Mouse (Mus musculus) thymus, adult 2 months (tissue): ENCODE measurements around the gene Cdk14. TPM values are rescaled to one million over a fixed set of nuclear protein-coding genes. Genes with fewer than 3 reads are reported as not detected.

Experiments
- DNase-seq: peaks from one replicate; pipeline ENCODE4 v3.0.0; 2021
- H3K27ac ChIP-seq: fragments of 200-500 bp; 2 replicates; pipeline ENCODE4 v1.5.1; 2012; ENCODE audit warnings: low read length, control low read depth; ENCODE audit not compliant: control insufficient read depth, insufficient read depth
- H3K27me3 ChIP-seq: fragments of 200-500 bp; 2 replicates; pipeline ENCODE4 v1.6.1; 2012; ENCODE audit warnings: mild to moderate bottlenecking, low read length, moderate library complexity, mixed read lengths; ENCODE audit not compliant: control insufficient read depth, insufficient read depth
- H3K36me3 ChIP-seq: fragments of 200-500 bp; 2 replicates; pipeline ENCODE4 v1.6.1; 2012; ENCODE audit warnings: mild to moderate bottlenecking, low read length, moderate library complexity; ENCODE audit not compliant: control insufficient read depth, insufficient read depth
- H3K4me1 ChIP-seq: fragments of 200-500 bp; replicated peaks from 2 replicates; pipeline ENCODE4 v1.6.1; 2012; ENCODE audit warnings: low read length; ENCODE audit not compliant: control insufficient read depth, insufficient read depth
- H3K4me3 ChIP-seq: fragments of 200-500 bp; 2 replicates; pipeline ENCODE4 v1.5.1; 2012; ENCODE audit warnings: mild to moderate bottlenecking, low read length, control low read depth, moderate library complexity; ENCODE audit not compliant: control insufficient read depth, insufficient read depth
- CTCF ChIP-seq: fragments of 200-500 bp; IDR thresholded peaks from 2 replicates; pipeline ENCODE4 v1.5.1; 2012; ENCODE audit warnings: mild to moderate bottlenecking, control low read depth, low read length, moderate library complexity, borderline replicate concordance; ENCODE audit not compliant: control insufficient read depth, poor library complexity, insufficient read depth; ENCODE audit errors: extremely low read depth
- POLR2A ChIP-seq: fragments of 200-500 bp; IDR thresholded peaks from 2 replicates; pipeline ENCODE4 v1.6.1; 2012; ENCODE audit warnings: mild to moderate bottlenecking, low read length, control low read depth, moderate library complexity; ENCODE audit not compliant: control insufficient read depth, poor library complexity, insufficient read depth; ENCODE audit errors: extremely low read depth
- WGBS: fragments of 180-500 bp; shearing (Covaris S2); methylation state at CpG from one replicate; pipeline ENCODE4 v1.1.7; 2018; 5-methylcytosine and 5-hydroxymethylcytosine counted together
- polyA plus RNA-seq: library from polyadenylated mRNA; depleted of rRNA; stranded (reverse); fragments of >200 nt; gene quantifications from 2 replicates; pipeline ENCODE4 v1.2.3, GENCODE M21; 2012

The Cdk14 gene
- polyA plus RNA-seq, 1 experiment, result 0.90 TPM

DNA sequence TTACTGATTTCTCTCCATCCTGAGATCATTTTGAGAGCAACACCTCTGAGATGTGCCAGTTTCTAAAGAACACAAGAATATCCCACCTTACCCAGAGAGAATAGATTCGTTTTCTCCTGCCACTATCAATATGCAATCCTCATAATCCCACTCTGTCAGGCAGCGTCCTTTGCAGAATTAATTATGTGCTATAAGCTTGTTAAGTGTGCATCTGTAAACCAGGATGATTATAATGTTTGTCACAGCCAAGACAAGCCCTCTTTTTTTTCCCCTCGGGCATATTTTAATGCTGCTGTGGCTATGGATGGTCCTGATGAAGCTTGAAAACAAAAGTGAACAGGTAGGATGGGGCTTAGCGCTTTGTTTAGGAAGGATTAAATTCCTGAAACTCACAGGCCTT, 542.5 kb downstream of the Cdk14 start:
- 89% methylated on average over 4 of the region's 4 CpGs for WGBS
- TF ChIP-seq POLR2A, result no peak
- TF ChIP-seq CTCF, result no peak
- Histone ChIP-seq H3K4me3 (no peak overlapping the region), H3K4me1 (no peaks in the 10 kb centered on the region), H3K27ac (no peak overlapping the region), H3K27me3 (no peaks in the 10 kb centered on the region), H3K36me3 (no peaks in the 10 kb centered on the region)
- DNase-seq, result no peak

DNA sequence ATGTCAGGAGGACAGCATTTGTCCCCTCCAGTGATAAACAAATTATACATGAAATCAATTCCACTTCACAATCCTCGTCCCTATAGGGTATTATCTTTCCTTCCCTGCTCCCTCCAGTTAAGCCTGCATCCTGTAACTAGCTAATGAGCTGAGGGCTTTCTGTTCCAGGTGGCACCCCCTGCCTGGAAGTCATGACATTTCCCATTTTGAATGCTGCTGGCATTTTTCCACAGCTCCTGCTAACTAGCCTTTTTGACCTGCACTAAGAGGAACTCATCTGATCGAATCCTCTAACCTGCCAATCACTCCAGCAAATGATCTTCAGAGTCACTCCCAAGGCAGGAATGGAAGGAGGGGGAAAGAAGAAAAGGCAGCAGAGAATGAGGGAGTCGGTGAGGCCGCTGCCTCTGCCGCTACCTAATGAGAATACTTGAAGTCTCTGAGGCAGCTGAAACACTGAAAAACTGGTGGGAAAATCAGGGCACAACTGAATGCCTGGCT, 542.9 kb downstream of the Cdk14 start:
- Histone ChIP-seq H3K27ac (no peak overlapping the region), H3K36me3 (no peaks in the 10 kb centered on the region), H3K4me3 (no peak overlapping the region), H3K4me1 (no peaks in the 10 kb centered on the region), H3K27me3 (no peaks in the 10 kb centered on the region)
- 91% methylated on average over 5 of the region's 5 CpGs for WGBS
- no peak for TF ChIP-seq CTCF
- TF ChIP-seq POLR2A, result no peak
- DNase-seq, result no peak

- 85% methylated on average over 15 of the region's 15 CpGs for WGBS
- Histone ChIP-seq H3K27ac (no peak overlapping the region), H3K36me3 (no peaks in the 10 kb centered on the region), H3K27me3 (no peaks in the 10 kb centered on the region), H3K4me1 (no peaks in the 10 kb centered on the region), H3K4me3 (no peak overlapping the region)
- DNase-seq, result no peak
- no peak for TF ChIP-seq CTCF
Observed at GRCm38 (mm10) chr5:4876653-4877091, 543.4 kb downstream of the Cdk14 start.

DNA sequence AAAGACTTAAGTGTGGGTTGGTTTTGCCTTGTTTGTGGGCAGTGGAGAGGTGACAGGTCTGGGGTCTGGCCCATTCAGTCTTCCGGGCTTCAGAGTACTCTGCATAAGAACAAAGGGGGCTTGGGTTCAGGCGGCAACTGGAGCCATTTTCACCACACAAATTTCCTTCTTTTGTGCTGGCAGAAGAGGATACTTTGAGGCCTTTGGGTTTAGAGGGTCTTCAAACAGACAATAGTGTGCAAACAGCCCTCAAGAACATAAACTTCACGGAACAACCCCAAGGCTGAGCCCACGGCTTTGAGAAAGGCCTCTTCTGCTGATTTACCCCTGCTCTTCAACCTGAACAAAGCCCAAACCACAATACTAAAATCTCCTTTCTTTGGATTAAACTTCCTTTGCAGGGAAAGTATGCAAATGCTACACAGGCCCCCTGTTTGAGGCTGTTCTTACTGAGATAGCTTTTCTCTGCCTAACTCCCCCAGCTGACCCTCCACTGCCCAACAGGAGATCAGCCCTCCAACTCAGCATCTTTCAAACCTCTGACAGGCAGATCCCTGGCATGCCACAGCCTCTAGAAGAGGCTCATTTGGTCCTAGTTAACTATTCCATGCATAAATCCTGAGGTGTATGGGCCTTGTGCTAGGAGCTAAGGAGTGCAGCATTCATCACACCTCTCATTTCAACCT, 549.9 kb downstream of the Cdk14 start:
- no peaks in the 10 kb centered on the region for H3K36me3 ChIP-seq
- 87% methylated on average over 4 of the region's 4 CpGs for WGBS
- no peaks in the 10 kb centered on the region for H3K4me1 ChIP-seq
- TF ChIP-seq CTCF, result no peak
- no peak for TF ChIP-seq POLR2A
- no peak for DNase-seq
- H3K27ac ChIP-seq, result no peak overlapping the region
- H3K27me3 ChIP-seq, result no peaks in the 10 kb centered on the region
- no peak overlapping the region for H3K4me3 ChIP-seq

DNA sequence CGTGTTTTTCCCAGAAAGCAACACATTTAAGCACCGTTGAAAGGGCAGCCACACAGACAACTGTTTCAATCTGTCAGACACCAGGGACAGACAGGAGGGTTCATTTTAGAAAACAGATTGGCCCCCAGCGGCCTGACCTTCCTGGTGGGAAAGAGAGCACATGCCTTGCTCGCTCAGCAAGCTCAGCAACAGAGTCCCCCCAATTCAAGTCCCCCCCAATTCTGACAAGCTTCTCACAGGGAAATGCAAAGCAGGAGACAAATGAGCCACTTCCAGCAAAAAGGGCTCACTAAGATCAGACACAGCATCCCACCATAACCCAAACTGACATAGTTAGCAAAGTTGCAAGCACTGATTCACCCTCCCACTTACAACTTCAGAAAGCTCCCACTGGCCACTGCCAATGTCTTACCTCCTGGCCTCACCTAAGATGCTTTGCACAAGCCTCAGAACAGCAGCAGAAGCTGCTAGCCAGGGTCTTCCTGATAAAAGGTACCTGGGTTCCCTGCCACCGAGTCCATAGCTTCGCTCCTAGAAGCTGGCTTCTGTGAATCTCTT, 551.5 kb downstream of the Cdk14 start:
- Histone ChIP-seq H3K4me3 (no peak overlapping the region), H3K27ac (no peak overlapping the region), H3K27me3 (no peaks in the 10 kb centered on the region), H3K4me1 (no peaks in the 10 kb centered on the region), H3K36me3 (no peaks in the 10 kb centered on the region)
- no peak for DNase-seq
- 93% methylated on average over 6 of the region's 6 CpGs for WGBS
- TF ChIP-seq POLR2A (no peak), CTCF (no peak)

DNA sequence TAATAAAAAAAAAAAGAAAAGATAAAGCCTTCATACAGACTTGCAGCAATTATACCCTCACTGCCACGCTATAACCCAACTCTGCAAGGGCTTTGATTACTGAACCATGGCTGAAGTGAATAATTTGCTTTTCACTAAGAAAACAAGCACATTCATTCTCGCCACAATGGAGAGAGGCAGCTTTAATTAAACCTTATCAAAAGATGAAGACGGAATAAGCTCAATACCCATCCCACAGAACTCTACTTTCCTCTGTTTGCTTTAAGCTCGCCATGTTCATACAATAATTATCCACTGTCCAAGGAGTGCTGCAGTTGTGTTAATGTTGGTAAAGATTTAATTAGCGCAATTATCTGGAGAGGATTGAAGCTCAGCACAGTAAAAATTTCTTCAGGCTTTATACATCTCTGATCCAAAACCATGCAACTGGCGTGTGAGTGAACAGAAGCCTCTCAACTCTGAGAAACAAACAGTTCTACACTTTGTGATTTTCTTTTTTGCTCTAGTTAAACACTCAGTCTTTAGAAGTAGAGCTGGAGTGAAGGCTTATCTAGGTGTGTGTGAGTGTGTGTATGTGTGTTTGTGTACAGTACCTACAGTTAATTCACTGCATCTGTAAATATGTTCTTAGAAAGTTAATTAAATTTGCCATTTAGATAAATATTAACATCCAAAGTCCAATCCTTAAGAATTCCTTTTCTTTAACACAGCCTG, 552.1 kb downstream of the Cdk14 start:
- Histone ChIP-seq H3K4me1 (no peaks in the 10 kb centered on the region), H3K27ac (no peak overlapping the region), H3K36me3 (no peaks in the 10 kb centered on the region), H3K4me3 (no peak overlapping the region), H3K27me3 (no peaks in the 10 kb centered on the region)
- TF ChIP-seq POLR2A (no peak), CTCF (no peak)
- no peak for DNase-seq
- WGBS, result 96% methylated on average over 6 of the region's 6 CpGs

GRCm38 (mm10) chr5:4866945-4867344, 553.2 kb downstream of the Cdk14 start:
- Histone ChIP-seq H3K4me1 (no peaks in the 10 kb centered on the region), H3K4me3 (no peak overlapping the region), H3K27me3 (no peaks in the 10 kb centered on the region), H3K27ac (no peak overlapping the region), H3K36me3 (no peaks in the 10 kb centered on the region)
- TF ChIP-seq POLR2A (no peak), CTCF (no peak)
- no peak for DNase-seq
- 92% methylated on average over 8 of the region's 8 CpGs for WGBS
